Mouse (Mus musculus) thymus, postnatal 10 days (tissue): ENCODE measurements around the gene St5.
A peak's percentile ranks its signal among the peaks of the same experiment; 100 is the strongest.

ENCODE experiments used
- DNase-seq, 2 experiments: peaks; one replicate each; pipeline ENCODE4 v3.0.0; 2021; ENCODE audit warnings: low spot score in 2 of 2

St5 gene

GRCm38 (mm10) chr7:109641963-109642362, 61.4 kb downstream of the St5 start:
- no peak for DNase-seq

DNA sequence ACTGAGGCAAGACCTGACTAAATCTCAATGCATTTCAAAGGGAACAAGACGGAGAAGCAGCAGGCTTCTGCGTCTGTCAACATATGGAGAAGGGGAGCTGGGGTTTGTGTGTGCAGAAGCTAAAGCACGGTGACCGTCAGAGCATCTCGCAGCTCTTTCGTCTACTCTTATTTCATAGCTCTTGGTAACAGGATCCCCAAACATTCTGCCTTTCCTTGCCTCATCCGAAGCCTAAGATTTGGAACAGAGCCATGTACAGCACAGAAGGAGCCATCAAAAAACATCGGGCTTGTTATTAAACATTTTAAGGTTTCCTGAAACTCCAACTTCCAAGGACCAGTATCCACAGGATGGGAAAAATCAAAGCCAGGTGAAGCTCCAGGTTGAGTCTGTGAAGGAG, 62.3 kb downstream of the St5 start:
- DNase-seq = no peak

- no peak for DNase-seq
These were observed 66.0 kb downstream of the St5 start for GRCm38 (mm10) chr7:109637391-109637790.

DNA sequence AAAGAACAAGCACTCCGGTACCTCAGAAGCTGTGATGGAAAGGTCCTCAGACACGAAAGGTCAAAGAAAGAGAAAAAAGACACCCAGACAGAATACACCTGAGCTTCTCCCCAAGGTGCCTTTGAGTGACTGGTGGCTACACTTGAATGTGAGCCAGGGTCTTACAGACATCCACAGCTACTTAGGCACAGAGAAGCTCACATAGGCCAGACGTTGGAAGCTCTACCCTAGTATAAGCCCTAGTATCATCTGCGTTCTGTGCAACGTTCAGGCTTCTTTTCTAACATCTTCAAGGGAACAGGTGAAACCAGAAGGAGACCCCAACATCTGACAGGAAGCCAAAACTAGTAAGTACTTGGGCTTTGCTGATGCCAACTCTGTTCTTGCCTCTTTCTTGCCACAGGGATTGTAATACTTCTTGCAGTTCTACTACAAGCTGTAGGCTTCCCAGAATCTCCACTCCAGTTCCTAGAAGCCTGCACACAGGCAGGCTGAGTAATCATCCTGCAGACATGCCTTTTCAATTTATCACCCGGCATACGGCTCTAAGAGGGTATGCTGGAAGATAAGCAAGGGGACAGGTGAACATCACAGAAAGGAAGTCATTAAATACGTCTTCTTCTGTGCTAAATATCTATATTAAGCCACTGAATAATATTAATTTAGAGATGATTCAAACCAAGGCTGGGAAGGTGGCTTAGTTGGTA, 67.2 kb downstream of the St5 start:
- DNase-seq = no peak

GRCm38 (mm10) chr7:109633404-109634085, 69.9 kb downstream of the St5 start:
- no peak for DNase-seq

DNA sequence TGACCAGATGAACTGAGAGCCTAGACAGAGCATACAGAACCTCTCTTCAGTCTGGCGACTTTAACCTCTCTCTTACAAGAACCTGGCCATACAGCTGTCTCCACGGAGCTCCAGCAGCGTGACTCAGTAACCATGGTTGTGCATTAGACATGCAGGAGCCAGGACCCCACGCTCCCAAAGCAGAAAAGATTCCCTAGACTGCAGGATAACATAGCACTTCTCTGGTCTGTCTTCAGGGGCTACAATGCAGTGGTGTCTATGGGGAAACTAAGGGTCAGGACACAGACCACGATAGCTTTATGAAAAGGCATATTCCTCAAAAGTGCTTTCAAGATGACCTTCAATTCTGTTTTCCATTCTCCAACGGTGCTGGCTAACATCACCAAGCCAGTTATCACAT, 72.1 kb downstream of the St5 start:
- no peak for DNase-seq

DNA sequence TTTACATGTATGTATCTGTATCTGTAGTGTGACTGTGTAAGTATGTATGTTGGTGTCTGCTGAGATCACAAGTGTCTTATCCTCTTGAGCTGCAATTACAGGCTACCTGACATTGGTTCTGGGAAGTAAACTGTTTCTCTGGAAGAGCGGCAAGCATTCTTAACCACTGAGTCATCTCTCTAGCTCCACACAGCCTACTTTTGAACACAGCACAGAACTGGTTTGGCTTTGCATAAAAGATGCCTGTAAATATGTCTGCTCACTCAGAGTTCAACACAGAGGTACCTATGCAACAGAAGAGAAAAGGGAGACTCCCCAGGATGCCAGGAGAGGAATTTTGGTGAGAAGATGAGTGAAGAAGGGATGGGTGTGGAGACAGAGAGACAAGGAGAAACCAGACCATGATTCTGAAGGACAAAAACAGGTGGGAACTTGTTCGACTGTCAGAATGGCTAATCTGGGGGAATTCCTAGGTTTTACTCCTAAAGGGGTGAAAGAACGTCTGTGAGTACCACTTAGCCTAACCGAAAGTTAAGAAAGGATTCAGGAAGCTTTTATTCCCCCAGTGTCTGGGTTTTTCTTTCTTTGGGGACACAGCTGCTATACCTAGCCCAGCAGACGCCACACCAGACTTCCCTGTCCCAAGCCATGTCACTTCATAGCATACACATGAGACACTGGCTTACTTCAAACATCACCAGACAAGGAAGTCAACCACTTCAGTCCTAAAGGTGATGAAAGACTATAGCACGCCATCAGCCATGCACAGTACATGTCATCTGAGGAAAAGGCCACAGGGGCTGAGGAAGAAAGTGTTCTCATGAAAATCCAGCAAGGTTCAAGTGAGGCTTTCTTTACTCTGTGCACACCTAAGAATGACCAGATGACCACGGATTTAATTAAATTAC, 73.3 kb downstream of the St5 start:
- DNase-seq = no peak

GRCm38 (mm10) chr7:109628935-109629609, 74.3 kb downstream of the St5 start:
- DNase-seq = no peak

DNA sequence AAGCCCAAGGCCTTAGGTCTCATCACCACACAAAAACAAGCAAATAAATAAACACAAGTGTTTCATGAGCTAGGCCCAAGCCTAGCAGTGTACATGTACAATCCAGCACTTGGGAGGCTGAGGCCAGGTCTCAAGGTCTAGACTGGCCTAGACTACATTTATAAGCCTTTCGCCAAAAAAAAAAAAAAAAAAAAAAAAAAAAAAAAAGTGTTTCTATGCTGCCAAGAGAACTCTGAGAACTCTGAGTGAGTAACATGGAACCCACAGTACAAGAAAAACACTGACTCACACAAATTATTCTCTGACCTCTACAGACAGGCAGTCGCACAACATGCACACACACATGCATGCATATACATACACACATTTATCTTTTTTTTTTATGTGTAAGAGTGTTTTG, 75.6 kb downstream of the St5 start:
- DNase-seq = no peak

DNA sequence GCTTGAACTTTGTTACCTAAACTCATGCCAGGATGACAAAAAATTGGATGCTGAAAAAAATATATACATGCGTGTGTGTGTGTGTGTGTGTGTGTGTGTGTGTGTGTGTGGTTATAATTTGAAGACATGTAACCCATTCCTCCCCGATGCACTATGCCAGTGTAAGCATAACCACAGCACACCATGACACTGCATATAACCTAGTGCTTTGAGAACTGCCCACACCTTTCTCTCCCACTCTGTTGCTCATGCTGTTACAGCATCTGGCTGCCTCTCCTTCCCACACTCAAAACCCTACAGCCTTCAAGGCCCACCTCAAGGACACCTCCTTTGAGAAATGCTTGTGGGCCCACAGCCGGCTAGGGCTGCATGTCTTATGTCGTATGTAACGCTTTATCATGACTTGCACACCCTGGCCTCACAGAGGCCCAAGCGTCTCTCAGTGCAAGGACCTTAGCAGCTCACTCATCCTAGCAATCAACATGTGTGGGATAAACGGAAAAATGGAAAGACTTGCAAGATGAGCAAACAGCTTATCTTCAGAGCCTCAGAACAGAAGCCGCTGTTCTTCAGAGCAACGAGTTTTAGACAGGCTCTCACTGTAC, 81.1 kb downstream of the St5 start:
- no peak for DNase-seq

- no peak for DNase-seq
These were observed 82.4 kb downstream of the St5 start for GRCm38 (mm10) chr7:109620967-109621366.

DNA sequence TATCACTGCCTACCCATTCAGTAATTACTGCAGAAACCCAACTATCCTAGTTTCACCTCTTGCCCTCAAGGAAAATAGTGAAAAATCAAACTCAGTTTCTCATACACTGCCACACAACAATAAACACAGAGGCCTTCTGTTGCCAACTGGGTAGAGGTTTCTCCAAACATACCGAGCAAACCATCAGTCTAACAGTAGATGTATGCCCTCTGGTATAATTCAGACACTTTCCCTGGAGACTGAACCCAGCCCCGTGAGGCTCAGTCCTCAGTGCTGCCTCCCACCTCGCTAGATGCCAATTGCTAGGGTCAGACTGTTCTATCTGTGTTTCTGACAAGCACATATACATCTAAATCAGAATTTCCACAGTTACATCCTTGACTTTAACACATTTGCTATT, 83.1 kb downstream of the St5 start:
- no peak for DNase-seq

GRCm38 (mm10) chr7:109618721-109619120, 84.7 kb downstream of the St5 start:
- peak; percentile 20 to 69 for DNase-seq

- no peak for DNase-seq
These were observed 85.6 kb downstream of the St5 start for GRCm38 (mm10) chr7:109617838-109618237.

- peak; percentile 14 to 35 for DNase-seq
These were observed 87.1 kb downstream of the St5 start for GRCm38 (mm10) chr7:109616034-109616979.

DNA sequence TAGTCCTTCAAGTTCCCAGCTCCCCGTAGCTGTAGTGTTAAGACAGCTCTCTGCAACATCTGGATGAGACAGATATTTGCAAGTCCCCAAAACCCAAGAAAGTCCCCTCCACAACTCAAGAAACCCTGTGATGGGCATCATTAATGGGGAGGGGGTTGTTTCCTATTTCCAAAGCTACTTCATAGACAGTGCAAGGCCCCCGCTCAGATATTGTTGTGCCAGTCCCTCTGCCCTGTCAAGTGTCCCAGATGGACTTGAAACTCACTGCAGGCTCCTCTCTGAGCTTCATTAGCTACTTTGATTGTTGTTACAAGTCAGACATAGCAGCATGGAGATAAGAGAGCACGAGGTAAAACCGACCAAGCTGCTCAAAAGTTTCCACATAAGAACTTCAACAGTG, 87.8 kb downstream of the St5 start:
- DNase-seq = no peak

DNA sequence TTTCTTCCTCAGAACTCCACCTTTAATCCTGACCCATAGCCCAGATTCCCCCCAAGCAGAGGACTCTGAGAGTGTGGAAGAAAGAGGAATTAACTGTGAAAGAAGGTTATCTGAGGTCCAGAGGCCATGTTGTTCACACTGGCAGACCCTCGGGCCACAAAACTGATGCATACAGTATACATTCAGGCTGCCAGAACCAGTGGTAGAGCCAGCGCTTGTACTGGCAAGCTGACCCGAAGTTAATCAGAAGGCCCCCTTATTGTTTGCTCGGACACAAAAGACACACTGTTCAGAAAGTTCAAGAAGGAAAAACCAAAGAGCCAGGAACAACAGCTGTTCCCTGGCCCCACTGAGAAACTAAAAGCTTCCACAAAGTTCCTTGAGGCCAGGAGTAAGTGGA, 88.5 kb downstream of the St5 start:
- DNase-seq = no peak

DNA sequence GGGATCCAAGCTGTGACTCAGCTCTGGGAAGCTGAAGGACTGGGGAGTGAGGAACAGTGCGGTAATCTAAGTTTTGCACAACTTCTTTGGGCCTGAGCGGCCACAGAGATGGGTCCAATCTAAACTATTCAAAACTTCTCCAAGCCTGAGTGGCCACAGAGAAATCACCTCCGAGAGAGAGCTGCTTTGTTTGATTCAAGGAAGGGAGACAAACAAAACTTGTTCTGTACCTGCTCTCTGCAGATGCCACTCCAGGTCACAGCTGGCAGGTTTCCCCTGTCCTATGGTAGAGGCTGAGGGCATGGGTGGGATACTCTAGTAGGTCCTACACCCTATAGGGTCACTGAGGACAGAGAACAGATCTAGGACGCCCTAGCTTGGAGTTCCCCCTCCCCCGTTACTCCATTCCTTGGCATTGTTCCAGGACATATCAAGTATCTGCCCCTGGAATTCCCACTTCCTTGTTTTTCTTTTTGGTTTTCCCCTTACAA, 89.8 kb downstream of the St5 start:
- no peak for DNase-seq

- DNase-seq = no peak
These were observed 90.4 kb downstream of the St5 start for GRCm38 (mm10) chr7:109613051-109613450.

DNA sequence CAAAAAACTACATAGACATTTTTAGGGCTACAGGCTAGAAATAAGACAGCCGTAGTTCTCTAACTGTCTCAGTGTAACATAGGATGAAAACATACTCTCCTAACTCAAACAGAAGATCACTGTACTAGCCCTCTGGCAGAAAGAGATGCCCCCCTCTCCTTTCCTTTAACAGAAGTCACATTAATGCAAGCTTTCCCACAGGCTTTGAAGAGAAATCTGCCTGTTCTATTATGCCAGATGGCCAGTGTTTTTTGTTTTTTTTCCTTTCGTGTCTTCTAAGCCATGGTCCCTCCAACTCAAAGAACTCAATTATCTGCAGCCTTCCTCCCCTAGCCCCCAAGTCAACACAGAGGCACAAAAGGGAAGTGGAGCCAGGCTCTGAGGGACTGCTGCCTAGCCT, 90.9 kb downstream of the St5 start:
- no peak for DNase-seq
